Mouse (Mus musculus) neural tube, embryonic 13.5 days (tissue): Measurements from ENCODE around the gene Irf8. TPM values are rescaled to one million over a fixed set of nuclear protein-coding genes. Genes with fewer than 3 reads are reported as not detected.

Source experiments
- ATAC-seq: fragments of 200-750 bp; cut with Nextera tagmentation; 2 replicates; pipeline ENCODE4 v1.8.0; 2017; ENCODE audit warnings: low read depth, mild to moderate bottlenecking, moderate TSS enrichment, moderate library complexity
- H3K27ac ChIP-seq: fragments of 300-500 bp; sonication (generic); replicated peaks from 2 replicates; pipeline ENCODE4 v1.5.1; 2015; ENCODE audit warnings: moderate library complexity, mild to moderate bottlenecking, inconsistent platforms
- H3K27me3 ChIP-seq: fragments of 300-500 bp; sonication (generic); 2 replicates; pipeline ENCODE4 v1.6.1; 2015; ENCODE audit warnings: mild to moderate bottlenecking, inconsistent platforms
- H3K36me3 ChIP-seq: fragments of 300-500 bp; sonication (generic); 2 replicates; pipeline ENCODE4 v1.6.1; 2015; ENCODE audit warnings: mild to moderate bottlenecking, inconsistent platforms
- H3K4me1 ChIP-seq: fragments of 300-500 bp; sonication (generic); replicated peaks from 2 replicates; pipeline ENCODE4 v1.6.1; 2015; ENCODE audit warnings: inconsistent platforms
- H3K4me2 ChIP-seq: fragments of 300-500 bp; sonication (generic); 2 replicates; pipeline ENCODE4 v1.6.1; 2015; ENCODE audit warnings: inconsistent platforms, mild to moderate bottlenecking, moderate library complexity
- H3K4me3 ChIP-seq: fragments of 300-500 bp; sonication (generic); 2 replicates; pipeline ENCODE4 v1.5.1; 2015; ENCODE audit warnings: mild to moderate bottlenecking, inconsistent platforms
- H3K9ac ChIP-seq: fragments of 300-500 bp; sonication (generic); 2 replicates; pipeline ENCODE4 v1.6.1; 2015; ENCODE audit warnings: moderate library complexity, mild to moderate bottlenecking, inconsistent platforms
- H3K9me3 ChIP-seq: fragments of 300-500 bp; sonication (generic); 2 replicates; pipeline ENCODE4 v1.6.1; 2016; ENCODE audit warnings: inconsistent platforms
- WGBS: fragments of 180-500 bp; shearing (Covaris S2); methylation state at CpG from one replicate; pipeline ENCODE4 v1.1.7; 2015; 5-methylcytosine and 5-hydroxymethylcytosine counted together
- polyA plus RNA-seq: library from polyadenylated mRNA; unstranded; fragments of >200 nt; fragmentation: Nextera tagmentation; extraction: Ambion mirVana; gene quantifications from 2 replicates; pipeline ENCODE4 v1.2.1, GENCODE M21; 2015

The Irf8 gene
- polyA plus RNA-seq, 1 experiment from 2014 or later: 4.9 TPM

DNA sequence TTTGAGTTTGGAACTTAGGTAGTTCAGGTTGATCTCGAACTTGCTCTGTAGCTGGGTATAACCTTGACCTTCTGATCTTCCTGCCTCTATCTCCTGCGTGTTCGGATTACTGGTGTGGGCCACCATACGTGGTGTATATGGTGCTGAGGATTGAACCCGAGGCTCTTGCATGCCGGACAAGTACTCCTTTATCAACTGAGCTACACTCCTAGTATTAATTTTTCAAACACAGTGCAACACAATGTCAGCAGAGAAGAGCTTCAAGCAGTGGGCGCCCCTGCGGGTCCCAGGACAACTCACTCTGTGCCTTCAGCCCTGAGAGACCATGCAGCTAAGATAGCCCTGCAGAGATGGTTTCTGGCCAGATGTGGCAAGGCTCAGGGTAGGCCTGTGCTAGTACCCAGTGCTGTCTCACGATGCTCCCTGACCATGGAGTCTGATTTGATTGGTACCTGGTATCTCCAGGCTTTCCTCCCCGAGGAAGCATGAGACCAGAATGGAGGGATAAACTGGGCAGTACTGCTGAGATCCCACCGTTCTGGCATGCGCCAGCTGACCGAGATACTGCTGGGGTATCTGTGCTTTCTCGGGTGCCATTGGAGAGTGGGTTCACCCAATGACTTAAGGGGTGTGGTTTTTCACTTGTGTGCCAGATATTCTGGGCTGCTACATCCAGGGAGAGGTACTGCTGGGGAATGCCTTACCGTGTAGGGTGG, 5.8 kb downstream of the Irf8 start:
- 0 out of 2 replicates have a peak, but pooled peaks cover 6% of the 10 kb centered on the region for H3K4me1 ChIP-seq
- H3K4me2 ChIP-seq: no peak overlapping the region
- H3K27me3 ChIP-seq: peaks cover 14% of the 10 kb centered on the region
- no peak for ATAC-seq
- no peaks in the 10 kb centered on the region for H3K36me3 ChIP-seq
- H3K27ac ChIP-seq: no peak overlapping the region
- no peak overlapping the region for H3K4me3 ChIP-seq
- no peaks in the 10 kb centered on the region for H3K9me3 ChIP-seq
- no peak overlapping the region for H3K9ac ChIP-seq
- WGBS: 92% methylated on average over 15 of the region's 15 CpGs

DNA sequence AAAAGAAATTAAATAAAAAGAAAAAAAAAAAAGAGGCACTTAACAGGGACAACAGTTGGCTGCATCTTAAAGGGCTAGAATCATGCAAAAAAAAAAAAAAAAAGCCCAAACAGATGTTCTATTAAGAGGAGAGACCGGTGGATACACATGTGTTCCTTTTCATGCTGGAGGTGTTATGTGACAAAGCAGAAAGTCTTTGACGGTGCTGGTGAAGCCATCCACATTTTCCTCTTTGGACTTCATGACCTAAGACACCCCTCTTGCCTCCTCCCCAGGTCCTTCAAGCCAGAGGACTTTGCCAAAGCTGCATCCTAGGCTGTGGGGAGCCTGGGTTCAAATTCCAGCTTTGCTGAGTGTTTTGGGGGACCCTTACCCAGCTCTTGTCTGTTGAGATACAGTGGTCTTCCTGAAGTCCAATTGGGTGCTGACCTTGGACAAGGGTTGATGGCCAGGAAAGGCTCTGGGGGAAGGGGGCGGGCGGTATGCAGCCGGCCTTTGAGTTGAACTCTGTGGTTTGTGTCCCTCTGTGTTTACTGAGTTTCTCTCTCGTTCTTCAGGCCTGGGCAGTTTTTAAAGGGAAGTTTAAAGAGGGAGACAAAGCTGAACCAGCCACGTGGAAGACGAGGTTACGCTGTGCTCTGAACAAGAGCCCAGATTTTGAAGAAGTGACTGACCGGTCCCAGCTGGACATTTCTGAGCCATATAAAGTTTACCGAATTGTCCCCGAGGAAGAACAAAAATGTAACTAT, 7.2 kb downstream of the Irf8 start:
- Histone ChIP-seq H3K9me3 (no peaks in the 10 kb centered on the region), H3K27me3 (peaks cover under 1% of the 10 kb centered on the region; the same call in 1 of the 2 replicates), H3K4me3 (no peak overlapping the region), H3K27ac (no peak overlapping the region), H3K36me3 (no peaks in the 10 kb centered on the region), H3K4me1 (0 out of 2 replicates have a peak, but pooled peaks cover 6% of the 10 kb centered on the region), H3K9ac (no peak overlapping the region), H3K4me2 (no peak overlapping the region)
- no peak for ATAC-seq
- WGBS: 45% methylated on average over 12 of the region's 12 CpGs

DNA sequence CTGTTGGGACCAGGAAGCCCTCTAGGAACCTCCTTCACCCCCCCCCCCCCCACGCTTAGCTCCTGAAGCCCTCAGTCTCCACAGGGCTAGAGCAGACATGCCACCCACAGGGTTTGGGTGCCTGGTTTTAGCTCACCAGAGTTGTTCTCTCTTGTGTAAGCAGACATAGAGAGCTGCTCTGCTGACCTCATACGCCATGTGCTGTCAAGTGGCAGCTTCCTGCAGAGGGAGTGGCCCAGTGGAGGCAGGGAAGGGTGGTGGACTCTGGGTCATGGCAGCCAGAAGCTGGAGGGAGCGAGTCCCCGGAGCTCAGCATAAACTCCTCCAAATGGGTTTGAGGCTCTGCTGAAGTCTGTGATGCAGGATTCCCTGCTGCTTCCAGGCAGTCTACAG, 7.7 kb downstream of the Irf8 start:
- no peak for ATAC-seq
- H3K9me3 ChIP-seq: no peaks in the 10 kb centered on the region
- no peak overlapping the region for H3K4me3 ChIP-seq
- no peak overlapping the region for H3K27ac ChIP-seq
- H3K4me2 ChIP-seq: no peak overlapping the region
- no peaks in the 10 kb centered on the region for H3K27me3 ChIP-seq
- H3K9ac ChIP-seq: no peak overlapping the region
- 65% methylated on average over 4 of the region's 4 CpGs for WGBS
- no peaks in the 10 kb centered on the region for H3K36me3 ChIP-seq
- H3K4me1 ChIP-seq: 0 out of 2 replicates have a peak, but pooled peaks cover 6% of the 10 kb centered on the region

DNA sequence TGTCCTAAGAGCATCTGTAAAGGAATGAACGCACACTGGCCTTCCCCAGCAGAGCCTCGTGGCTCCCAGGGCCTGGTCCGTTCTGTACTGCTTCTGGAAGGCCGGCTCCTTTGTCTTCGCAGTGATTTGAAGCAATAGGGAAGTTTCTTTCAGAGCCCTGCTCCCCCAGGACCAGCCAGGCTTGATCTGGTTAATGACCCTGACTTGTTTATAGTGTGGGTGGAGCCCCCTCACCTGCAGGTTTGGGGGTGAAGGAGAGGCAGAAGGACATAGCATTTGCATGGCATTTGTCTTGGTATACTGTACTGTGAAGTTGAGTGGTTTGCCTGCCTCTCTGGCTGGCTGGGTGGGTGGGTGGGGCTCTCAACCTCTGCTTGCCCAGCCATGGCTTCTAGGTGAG, 8.3 kb downstream of the Irf8 start:
- Histone ChIP-seq H3K9ac (no peak overlapping the region), H3K4me3 (no peak overlapping the region), H3K9me3 (no peaks in the 10 kb centered on the region), H3K4me2 (no peak overlapping the region), H3K27me3 (no peaks in the 10 kb centered on the region), H3K27ac (no peak overlapping the region), H3K4me1 (0 out of 2 replicates have a peak, but pooled peaks cover 6% of the 10 kb centered on the region), H3K36me3 (no peaks in the 10 kb centered on the region)
- ATAC-seq: no peak
- 39% methylated on average over 5 of the region's 5 CpGs for WGBS

DNA sequence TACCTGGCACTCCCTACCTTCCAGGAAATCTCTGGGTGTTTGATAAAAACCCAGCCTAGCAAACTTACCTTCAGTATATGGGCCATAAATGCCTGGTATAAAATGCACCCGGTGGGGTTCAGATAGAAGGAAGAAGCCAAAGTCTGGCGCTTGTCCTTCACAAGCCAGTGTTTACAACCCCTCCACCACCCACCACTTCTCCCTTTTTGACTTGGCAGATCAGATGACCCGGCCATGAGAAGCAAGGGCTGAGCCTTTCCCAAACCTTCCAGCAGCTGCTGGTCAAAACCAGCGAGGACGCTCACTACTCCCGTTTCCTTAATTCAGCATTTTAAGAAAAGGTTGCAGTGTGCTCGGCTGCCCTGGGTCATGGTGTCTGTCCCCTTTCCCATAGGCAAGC, 9.1 kb downstream of the Irf8 start:
- Histone ChIP-seq H3K36me3 (no peaks in the 10 kb centered on the region), H3K4me2 (no peak overlapping the region), H3K9ac (no peak overlapping the region), H3K4me3 (no peak overlapping the region), H3K27ac (no peak overlapping the region), H3K4me1 (0 out of 2 replicates have a peak, but pooled peaks cover 6% of the 10 kb centered on the region), H3K27me3 (no peaks in the 10 kb centered on the region), H3K9me3 (no peaks in the 10 kb centered on the region)
- 59% methylated on average over 7 of the region's 7 CpGs for WGBS
- ATAC-seq: no peak

DNA sequence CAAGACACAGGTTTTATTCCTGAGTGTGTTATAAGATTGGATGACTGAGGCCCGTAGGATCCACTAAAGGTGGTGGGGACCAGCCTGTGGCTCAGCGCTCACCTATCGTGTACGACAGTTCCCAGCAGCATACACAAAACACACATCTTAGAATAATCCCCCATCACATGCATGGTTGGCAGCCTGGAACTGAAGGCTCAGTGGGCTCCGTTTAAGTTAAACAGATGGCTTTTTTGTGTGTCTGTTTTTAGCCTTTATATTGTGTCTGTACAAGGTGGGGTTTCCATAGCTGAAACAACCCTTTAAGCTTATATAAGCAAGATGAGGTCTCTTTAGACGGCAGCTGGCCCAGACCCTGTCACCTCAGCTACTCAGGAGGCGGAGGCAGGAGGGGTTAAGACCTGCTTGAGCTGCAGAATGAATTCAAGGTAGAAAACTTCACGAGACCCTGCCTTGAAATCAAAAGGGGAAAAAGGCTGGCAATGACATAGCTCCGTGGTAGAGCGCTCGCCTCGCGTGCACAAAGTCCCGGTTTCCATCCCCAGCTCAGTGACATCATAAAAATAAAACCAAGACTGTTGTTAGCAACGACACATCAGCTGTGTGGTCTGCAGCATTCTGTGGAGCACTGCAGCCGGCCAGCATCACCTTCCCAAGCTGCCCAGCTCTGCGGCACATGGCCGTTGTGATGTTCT, 10.0 kb downstream of the Irf8 start:
- Histone ChIP-seq H3K4me2 (no peak overlapping the region), H3K27ac (no peak overlapping the region), H3K9ac (no peak overlapping the region), H3K4me3 (no peak overlapping the region), H3K4me1 (no peaks in the 10 kb centered on the region), H3K27me3 (no peaks in the 10 kb centered on the region), H3K9me3 (no peaks in the 10 kb centered on the region), H3K36me3 (no peaks in the 10 kb centered on the region)
- WGBS: 82% methylated on average over 18 of the region's 18 CpGs
- ATAC-seq: no peak

DNA sequence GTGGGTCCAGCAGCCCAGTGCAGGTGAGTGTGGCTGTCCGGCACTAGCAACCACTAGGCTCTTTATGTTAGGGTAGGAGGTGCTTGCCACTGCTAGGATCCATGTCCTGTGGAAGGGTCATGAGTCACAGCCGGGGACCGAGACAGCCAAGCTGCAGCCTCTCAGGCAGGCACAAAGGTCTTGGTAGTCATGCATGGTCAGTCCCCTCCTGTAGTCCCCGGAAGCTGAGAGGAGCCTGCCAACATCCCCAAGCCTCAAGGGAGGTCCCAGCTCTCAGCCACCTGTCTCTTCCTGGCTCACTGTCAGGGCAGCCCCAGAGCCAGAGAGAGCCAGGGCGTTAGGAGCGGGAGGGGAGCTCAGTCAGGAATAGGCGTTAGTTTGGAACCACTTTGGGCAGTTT, 11.1 kb downstream of the Irf8 start:
- no peak overlapping the region for H3K4me3 ChIP-seq
- WGBS: 84% methylated on average over 7 of the region's 7 CpGs
- no peak overlapping the region for H3K9ac ChIP-seq

DNA sequence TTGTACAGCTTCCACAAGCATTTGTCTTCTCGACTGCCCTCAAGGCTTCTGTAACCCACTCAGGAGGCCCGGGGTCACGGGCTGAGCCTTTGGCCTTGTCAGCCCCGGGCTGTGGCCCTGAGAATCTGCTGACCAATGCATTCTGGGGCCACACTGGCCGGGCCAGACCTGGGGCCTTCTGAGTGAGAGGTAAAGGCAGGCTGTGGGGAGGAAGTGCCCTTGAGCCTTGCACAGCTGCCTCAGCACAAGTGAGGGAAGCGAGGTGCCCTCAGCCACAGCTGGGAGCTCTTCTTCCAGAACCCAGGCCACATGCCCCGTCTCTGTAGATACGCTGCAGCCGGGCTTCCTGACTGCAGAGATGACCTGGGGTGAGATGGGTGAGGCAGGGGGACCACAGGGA, 14.5 kb downstream of the Irf8 start:
- H3K9ac ChIP-seq: no peak overlapping the region
- peaks cover 14% of the 10 kb centered on the region for H3K4me1 ChIP-seq
- no peak overlapping the region for H3K4me3 ChIP-seq
- H3K27ac ChIP-seq: no peak overlapping the region
- no peak for ATAC-seq
- no peaks in the 10 kb centered on the region for H3K9me3 ChIP-seq
- no peaks in the 10 kb centered on the region for H3K36me3 ChIP-seq
- H3K27me3 ChIP-seq: 0 out of 2 replicates have a peak, but pooled peaks cover 2% of the 10 kb centered on the region
- H3K4me2 ChIP-seq: no peak overlapping the region
- 87% methylated on average over 9 of the region's 9 CpGs for WGBS

More for the DNA sequence above, 11.1 kb downstream of the Irf8 start:
- Histone ChIP-seq H3K4me2 (no peak overlapping the region), H3K27me3 (no peaks in the 10 kb centered on the region), H3K36me3 (no peaks in the 10 kb centered on the region), H3K9me3 (no peaks in the 10 kb centered on the region), H3K4me1 (0 out of 2 replicates have a peak, but pooled peaks cover 5% of the 10 kb centered on the region), H3K27ac (no peak overlapping the region)
- ATAC-seq: no peak

DNA sequence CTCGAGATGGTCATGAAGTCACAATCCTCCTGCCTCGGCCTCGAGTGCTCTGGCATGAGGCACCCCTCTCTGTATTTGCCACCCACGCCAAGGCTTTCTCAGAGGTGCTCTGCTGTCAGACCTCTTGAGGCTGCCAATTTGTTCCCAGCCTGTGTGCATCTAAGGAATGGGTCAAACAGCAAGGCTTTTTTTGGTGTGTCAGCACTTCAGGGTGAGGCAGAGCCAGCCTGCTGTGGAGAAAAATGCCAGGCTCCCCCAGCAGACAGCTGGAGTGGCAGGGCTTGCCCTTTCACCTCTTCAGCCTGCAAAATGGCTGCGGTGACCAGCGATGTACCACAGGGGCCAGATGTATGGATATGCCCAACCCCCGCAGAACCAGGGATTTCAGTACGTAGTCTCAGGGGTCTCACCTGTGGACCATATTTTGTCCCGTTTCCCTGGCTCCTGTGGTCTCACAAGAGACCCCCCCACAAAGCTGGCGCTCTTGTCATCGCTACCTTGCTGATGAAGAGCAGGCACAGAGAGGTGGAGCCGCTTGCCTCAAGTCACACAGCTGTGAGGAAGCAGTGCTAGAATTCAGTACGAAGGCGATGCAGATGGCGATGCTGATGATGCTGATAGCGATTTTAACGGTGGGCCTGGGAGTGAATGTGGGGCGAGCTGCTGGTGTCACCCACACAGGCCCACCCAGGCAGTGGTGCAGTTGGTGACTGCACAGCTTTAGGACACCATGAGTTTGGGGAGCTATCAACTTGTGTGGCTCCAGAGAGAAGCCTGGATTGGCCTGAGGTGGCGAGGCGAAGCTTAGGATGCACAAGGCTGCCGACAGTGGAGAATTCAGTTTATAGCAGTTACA, 15.3 kb downstream of the Irf8 start:
- Histone ChIP-seq H3K9ac (no peak overlapping the region), H3K27me3 (peaks cover 8% of the 10 kb centered on the region; the same call in 1 of the 2 replicates), H3K9me3 (no peaks in the 10 kb centered on the region), H3K4me1 (peaks cover 20% of the 10 kb centered on the region), H3K36me3 (no peaks in the 10 kb centered on the region), H3K27ac (no peak overlapping the region), H3K4me3 (no peak overlapping the region), H3K4me2 (no peak overlapping the region)
- WGBS: 77% methylated on average over 21 of the region's 21 CpGs
- no peak for ATAC-seq

DNA sequence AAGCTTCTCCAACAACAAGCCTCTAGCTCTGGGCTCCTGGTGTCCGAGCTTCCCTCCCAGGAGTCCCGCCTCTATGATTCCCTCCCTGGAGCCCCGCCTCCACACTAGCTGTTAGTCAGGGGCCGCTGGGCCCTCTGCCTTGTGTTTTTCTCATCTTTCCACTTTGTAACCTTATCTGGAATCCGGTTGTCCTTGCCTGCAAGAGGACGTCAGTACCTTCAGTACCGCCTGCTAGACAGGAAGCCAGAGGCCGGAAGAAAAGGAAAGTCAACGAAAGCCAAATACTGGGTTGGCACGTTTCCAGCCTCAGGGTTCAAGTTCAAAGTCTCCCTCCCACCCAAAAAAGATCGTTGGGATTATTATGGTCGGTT, 15.9 kb downstream of the Irf8 start:
- H3K27ac ChIP-seq: no peak overlapping the region
- H3K4me1 ChIP-seq: peaks cover 20% of the 10 kb centered on the region
- no peak overlapping the region for H3K9ac ChIP-seq
- H3K36me3 ChIP-seq: no peaks in the 10 kb centered on the region
- H3K4me2 ChIP-seq: no peak overlapping the region
- no peaks in the 10 kb centered on the region for H3K9me3 ChIP-seq
- H3K4me3 ChIP-seq: no peak overlapping the region
- H3K27me3 ChIP-seq: peaks cover 8% of the 10 kb centered on the region; the same call in 1 of the 2 replicates
- 23% methylated on average over 12 of the region's 12 CpGs for WGBS
- no peak for ATAC-seq

DNA sequence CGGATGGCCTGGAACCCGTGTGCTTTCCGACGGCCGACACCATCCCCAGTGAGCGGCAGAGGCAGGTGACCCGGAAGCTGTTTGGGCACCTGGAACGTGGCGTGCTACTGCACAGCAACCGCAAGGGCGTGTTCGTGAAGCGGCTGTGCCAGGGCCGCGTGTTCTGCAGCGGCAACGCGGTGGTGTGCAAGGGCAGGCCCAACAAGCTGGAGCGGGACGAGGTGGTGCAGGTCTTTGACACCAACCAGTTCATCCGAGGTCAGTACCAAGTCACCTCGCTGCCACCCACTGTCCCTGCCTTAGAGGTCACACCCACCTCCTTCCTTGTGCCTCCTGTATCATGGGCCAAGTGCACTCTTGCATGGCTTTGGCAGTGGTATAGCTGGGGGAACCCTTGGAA, 17.3 kb downstream of the Irf8 start:
- H3K27me3 ChIP-seq: peaks cover 8% of the 10 kb centered on the region; the same call in 1 of the 2 replicates
- no peak overlapping the region for H3K4me2 ChIP-seq
- H3K36me3 ChIP-seq: no peaks in the 10 kb centered on the region
- peaks cover 20% of the 10 kb centered on the region for H3K4me1 ChIP-seq
- ATAC-seq: no peak
- H3K27ac ChIP-seq: no peak overlapping the region
- no peak overlapping the region for H3K9ac ChIP-seq
- no peaks in the 10 kb centered on the region for H3K9me3 ChIP-seq
- 95% methylated on average over 22 of the region's 22 CpGs for WGBS
- H3K4me3 ChIP-seq: no peak overlapping the region
